Mouse (Mus musculus) kidney, embryonic 16.5 days (tissue): ENCODE measurements around the gene Gpr87. TPM values are rescaled to one million over a fixed set of nuclear protein-coding genes. Genes with fewer than 3 reads are reported as not detected.

ENCODE experiments used
- ATAC-seq: fragments of 200-750 bp; cut with Nextera tagmentation; 2 replicates; pipeline ENCODE4 v1.8.0; 2017; ENCODE audit warnings: moderate TSS enrichment; ENCODE audit not compliant: low FRiP score, low TSS enrichment
- H3K27ac ChIP-seq: fragments of 300-500 bp; sonication (generic); 2 replicates; pipeline ENCODE4 v1.5.1; 2014; ENCODE audit warnings: low read length
- H3K27me3 ChIP-seq: fragments of 300-500 bp; sonication (generic); 2 replicates; pipeline ENCODE4 v1.6.1; 2014; ENCODE audit warnings: low read length, control low read depth, mixed read lengths; ENCODE audit not compliant: insufficient read depth
- H3K36me3 ChIP-seq: fragments of 300-500 bp; sonication (generic); 2 replicates; pipeline ENCODE4 v1.6.1; 2014; ENCODE audit warnings: low read length, control low read depth, mixed read lengths; ENCODE audit not compliant: insufficient read depth
- H3K4me1 ChIP-seq: fragments of 300-500 bp; sonication (generic); 2 replicates; pipeline ENCODE4 v1.6.1; 2014; ENCODE audit warnings: low read length, control low read depth, mixed read lengths; ENCODE audit not compliant: insufficient read depth
- H3K4me2 ChIP-seq: fragments of 300-500 bp; sonication (generic); replicated peaks from 2 replicates; pipeline ENCODE4 v1.6.1; 2014; ENCODE audit warnings: low read depth, low read length
- H3K4me3 ChIP-seq: fragments of 300-500 bp; sonication (generic); 2 replicates; pipeline ENCODE4 v1.5.1; 2014; ENCODE audit warnings: mild to moderate bottlenecking, low read length
- H3K9ac ChIP-seq: fragments of 300-500 bp; sonication (generic); replicated peaks from 2 replicates; pipeline ENCODE4 v1.6.1; 2014; ENCODE audit warnings: low read length
- H3K9me3 ChIP-seq: fragments of 300-500 bp; sonication (generic); 2 replicates; pipeline ENCODE4 v1.6.1; 2016; ENCODE audit warnings: low read length, control low read depth
- WGBS: fragments of 180-500 bp; shearing (Covaris S2); extraction: QIAGEN DNeasy Blood & Tissue Kit; methylation state at CpG from one replicate; pipeline ENCODE4 v1.1.7; 2014; 5-methylcytosine and 5-hydroxymethylcytosine counted together
- polyA plus RNA-seq: library from polyadenylated mRNA; unstranded; fragments of >200 nt; fragmentation: Nextera tagmentation; extraction: Ambion mirVana; gene quantifications from 2 replicates; pipeline ENCODE4 v1.2.1, GENCODE M21; 2015

Gene Gpr87
- polyA plus RNA-seq, 1 experiment from 2014 or later = 0.24 TPM

GRCm38 (mm10) chr3:59194099-59194498 lies 805 bp downstream of the Gpr87 start:
- WGBS = 88% methylated on average over 7 of the region's 7 CpGs
- H3K4me1 ChIP-seq = no peaks in the 10 kb centered on the region
- no peak overlapping the region for H3K4me2 ChIP-seq
- no peak overlapping the region for H3K27ac ChIP-seq
- H3K36me3 ChIP-seq = no peaks in the 10 kb centered on the region
- H3K9me3 ChIP-seq = no peaks in the 10 kb centered on the region
- ATAC-seq = no peak
- H3K4me3 ChIP-seq = no peak overlapping the region
- H3K27me3 ChIP-seq = no peaks in the 10 kb centered on the region
- no peak overlapping the region for H3K9ac ChIP-seq

GRCm38 (mm10) chr3:59191674-59192073 lies 3.2 kb downstream of the Gpr87 start:
- H3K9me3 ChIP-seq = no peaks in the 10 kb centered on the region
- no peaks in the 10 kb centered on the region for H3K4me1 ChIP-seq
- H3K4me2 ChIP-seq = no peak overlapping the region
- H3K27me3 ChIP-seq = no peaks in the 10 kb centered on the region
- no peaks in the 10 kb centered on the region for H3K36me3 ChIP-seq
- no peak overlapping the region for H3K4me3 ChIP-seq
- no peak overlapping the region for H3K9ac ChIP-seq
- WGBS = 98% methylated on average over 6 of the region's 6 CpGs
- ATAC-seq = no peak
- H3K27ac ChIP-seq = no peak overlapping the region

- Histone ChIP-seq H3K36me3 (no peaks in the 10 kb centered on the region), H3K4me2 (no peak overlapping the region), H3K27me3 (no peaks in the 10 kb centered on the region), H3K9ac (no peak overlapping the region), H3K27ac (no peak overlapping the region), H3K4me1 (no peaks in the 10 kb centered on the region), H3K4me3 (no peak overlapping the region), H3K9me3 (no peaks in the 10 kb centered on the region)
- WGBS = 76% methylated on average over 4 of the region's 4 CpGs
- ATAC-seq = no peak
Measured at GRCm38 (mm10) chr3:59187336-59187735, 7.6 kb downstream of the Gpr87 start.

DNA sequence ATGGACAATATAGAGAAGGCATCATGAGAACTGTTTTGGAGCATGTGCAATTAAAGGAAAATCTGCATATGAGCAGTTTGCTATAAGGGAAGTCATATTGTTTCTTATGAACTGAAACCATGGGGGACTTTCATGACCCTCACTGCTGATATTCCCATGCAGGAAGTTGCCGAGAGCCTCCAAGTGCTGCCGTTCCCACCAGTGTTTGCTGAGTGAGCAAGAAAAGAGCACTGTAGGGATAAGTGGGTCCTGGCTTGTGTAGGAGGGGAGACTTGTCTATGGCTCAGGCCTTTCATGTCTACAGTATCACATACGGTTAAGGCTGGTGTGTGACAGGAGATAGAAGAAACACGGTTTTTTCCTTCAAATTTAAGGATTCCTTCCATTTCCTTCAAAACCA lies 9.2 kb downstream of the Gpr87 start:
- Histone ChIP-seq H3K27me3 (no peaks in the 10 kb centered on the region), H3K4me2 (no peak overlapping the region), H3K9ac (no peak overlapping the region), H3K4me3 (no peak overlapping the region), H3K4me1 (no peaks in the 10 kb centered on the region), H3K27ac (no peak overlapping the region), H3K36me3 (no peaks in the 10 kb centered on the region), H3K9me3 (no peaks in the 10 kb centered on the region)
- WGBS = 82% methylated on average over 4 of the region's 4 CpGs
- ATAC-seq = no peak

DNA sequence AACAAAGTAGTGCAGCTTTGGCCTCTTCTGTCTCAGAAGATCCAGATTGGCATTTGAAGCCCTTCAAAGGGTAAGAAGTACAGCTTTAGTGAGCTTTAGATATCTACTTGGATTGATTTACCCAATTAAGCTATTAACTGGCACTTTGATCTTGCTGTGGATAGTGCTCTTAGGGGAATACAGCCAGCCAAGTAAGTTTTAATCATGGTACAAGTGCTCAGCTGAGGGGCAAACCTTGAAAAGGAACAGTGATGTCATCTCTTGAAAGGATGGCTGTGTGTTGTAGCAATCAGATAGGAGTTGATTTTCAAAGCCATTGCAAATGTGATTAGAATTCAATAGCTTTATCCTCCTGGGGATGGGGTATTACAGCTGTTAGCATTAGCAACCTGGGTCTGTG lies 12.8 kb downstream of the Gpr87 start:
- Histone ChIP-seq H3K4me2 (no peak overlapping the region), H3K9ac (no peak overlapping the region), H3K36me3 (no peaks in the 10 kb centered on the region), H3K27me3 (no peaks in the 10 kb centered on the region), H3K4me1 (no peaks in the 10 kb centered on the region), H3K27ac (no peak overlapping the region), H3K9me3 (no peaks in the 10 kb centered on the region), H3K4me3 (no peak overlapping the region)
- ATAC-seq = no peak

GRCm38 (mm10) chr3:59181134-59181533 lies 13.8 kb downstream of the Gpr87 start:
- no peaks in the 10 kb centered on the region for H3K36me3 ChIP-seq
- no peak for ATAC-seq
- H3K9me3 ChIP-seq = no peaks in the 10 kb centered on the region
- H3K27me3 ChIP-seq = no peaks in the 10 kb centered on the region
- no peak overlapping the region for H3K4me2 ChIP-seq
- H3K9ac ChIP-seq = no peak overlapping the region
- no peak overlapping the region for H3K27ac ChIP-seq
- WGBS = 73% methylated on average over 5 of the region's 5 CpGs
- no peak overlapping the region for H3K4me3 ChIP-seq
- no peaks in the 10 kb centered on the region for H3K4me1 ChIP-seq

DNA sequence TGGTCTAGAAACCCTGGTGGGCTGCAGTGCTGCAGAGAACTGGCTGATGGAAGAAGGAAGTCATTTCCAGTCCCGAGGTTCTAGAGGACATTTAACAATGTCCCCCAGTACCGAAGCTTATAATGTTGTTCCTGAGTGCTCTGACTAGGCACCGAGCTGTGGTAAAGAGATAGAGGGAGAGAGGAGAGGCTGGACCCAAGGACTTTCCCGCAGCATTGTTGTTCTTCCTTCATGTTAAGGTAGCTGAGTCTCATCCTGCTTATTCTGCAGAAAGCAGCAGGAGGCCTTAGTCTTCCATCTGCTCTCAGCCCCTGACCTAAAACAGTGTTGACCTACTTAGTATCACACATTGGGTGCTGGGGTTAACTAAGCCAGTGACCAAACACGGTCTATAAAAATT lies 18.0 kb downstream of the Gpr87 start:
- H3K9ac ChIP-seq = no peak overlapping the region
- H3K4me1 ChIP-seq = no peaks in the 10 kb centered on the region
- no peaks in the 10 kb centered on the region for H3K27me3 ChIP-seq
- no peak overlapping the region for H3K4me3 ChIP-seq
- H3K9me3 ChIP-seq = no peaks in the 10 kb centered on the region
- 68% methylated on average over 5 of the region's 5 CpGs for WGBS
- H3K36me3 ChIP-seq = no peaks in the 10 kb centered on the region
- H3K4me2 ChIP-seq = no peak overlapping the region
- H3K27ac ChIP-seq = no peak overlapping the region
- no peak for ATAC-seq

DNA sequence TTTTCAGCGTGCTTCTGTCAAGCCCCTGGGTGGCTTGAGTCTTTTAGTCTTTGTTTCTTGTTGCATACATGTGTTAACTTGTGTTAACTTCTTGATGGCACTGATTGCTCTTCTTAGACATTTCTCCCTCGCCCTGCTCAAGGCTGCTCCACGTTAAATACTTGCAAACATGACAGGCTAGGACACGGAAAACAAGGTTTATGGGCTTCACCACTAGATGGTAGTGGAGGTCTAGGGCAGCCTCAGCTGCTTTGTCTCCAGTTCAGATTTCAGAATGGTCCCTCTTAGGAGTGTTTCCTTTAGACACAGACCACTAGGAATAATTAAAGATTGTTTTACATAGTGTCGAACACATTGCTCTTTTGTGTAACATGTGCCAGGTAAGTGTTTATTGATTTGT lies 19.7 kb downstream of the Gpr87 start:
- no peak overlapping the region for H3K4me3 ChIP-seq
- no peak overlapping the region for H3K9ac ChIP-seq
- no peak overlapping the region for H3K27ac ChIP-seq
- ATAC-seq = peak; percentile 84; the same call in 1 of the 2 replicates
- H3K36me3 ChIP-seq = no peaks in the 10 kb centered on the region
- H3K4me2 ChIP-seq = no peak overlapping the region
- no peaks in the 10 kb centered on the region for H3K9me3 ChIP-seq
- 22% methylated on average over 5 of the region's 5 CpGs for WGBS
- H3K4me1 ChIP-seq = peaks cover 5% of the 10 kb centered on the region
- no peaks in the 10 kb centered on the region for H3K27me3 ChIP-seq

DNA sequence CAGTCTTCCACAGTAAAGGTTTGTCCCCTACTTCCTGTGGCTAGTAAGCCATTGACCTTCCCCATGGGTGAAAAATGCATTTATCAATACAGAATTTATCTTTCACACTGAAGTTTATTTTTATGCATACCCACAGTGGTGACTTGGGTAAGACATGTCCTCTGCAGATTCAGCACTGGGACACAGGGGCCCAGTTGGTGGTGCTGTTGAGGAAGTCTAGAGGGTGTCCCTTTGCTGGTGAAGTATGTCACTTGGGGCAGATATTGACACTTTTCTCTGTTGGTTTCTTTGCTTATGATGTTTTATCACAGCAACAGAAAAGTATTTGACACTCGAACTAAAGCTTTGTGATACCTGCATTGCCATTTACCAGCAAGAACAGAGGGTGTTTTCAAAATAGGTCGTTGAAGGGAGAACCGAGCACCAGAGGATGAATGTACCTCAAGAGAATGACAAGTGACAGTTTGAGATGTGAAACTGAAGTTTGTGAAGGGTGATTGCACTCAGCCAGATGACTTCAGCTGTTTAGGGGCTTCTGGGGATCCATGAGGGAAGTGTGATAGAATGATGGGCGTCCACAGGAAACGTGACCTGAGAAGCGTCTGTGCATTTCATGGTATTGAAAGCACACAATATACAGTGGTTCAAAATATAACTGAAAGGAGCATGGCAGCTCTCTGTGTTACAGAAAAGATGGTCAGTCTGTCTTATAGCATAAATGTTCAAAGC lies 20.3 kb downstream of the Gpr87 start:
- no peak for ATAC-seq
- Histone ChIP-seq H3K4me2 (no peak overlapping the region), H3K4me3 (no peak overlapping the region), H3K27me3 (no peaks in the 10 kb centered on the region), H3K27ac (no peak overlapping the region), H3K4me1 (peaks cover 12% of the 10 kb centered on the region), H3K9me3 (no peaks in the 10 kb centered on the region), H3K36me3 (no peaks in the 10 kb centered on the region), H3K9ac (no peak overlapping the region)
- WGBS = 76% methylated on average over 6 of the region's 6 CpGs

GRCm38 (mm10) chr3:59169921-59170627 lies 24.8 kb downstream of the Gpr87 start:
- Histone ChIP-seq H3K4me2 (no peak overlapping the region), H3K9ac (no peak overlapping the region), H3K9me3 (no peaks in the 10 kb centered on the region), H3K36me3 (no peaks in the 10 kb centered on the region), H3K4me3 (no peak overlapping the region), H3K27me3 (no peaks in the 10 kb centered on the region), H3K27ac (peak overlapping the region; percentile 29; the same call in 1 of the 2 replicates), H3K4me1 (peaks cover 12% of the 10 kb centered on the region)
- 28% methylated on average over 2 of the region's 2 CpGs for WGBS
- ATAC-seq = peak; percentile 54
